Mouse (Mus musculus) CH12.LX (cell line): Measurements from ENCODE around the gene Chst2. TPM values are rescaled to one million over a fixed set of nuclear protein-coding genes. Genes with fewer than 3 reads are reported as not detected.

Experiments
- DNase-seq: peaks from one replicate; pipeline ENCODE4 v3.0.0-alpha.2; 2013; ENCODE audit errors: extremely low read depth
- H3K27ac ChIP-seq: 2 replicates; pipeline ENCODE4 v1.5.1; 2012; ENCODE audit warnings: low read depth, mild to moderate bottlenecking, control low read depth, moderate library complexity; ENCODE audit not compliant: insufficient read depth
- H3K27me3 ChIP-seq: replicated peaks from 2 replicates; pipeline ENCODE3; 2012; ENCODE audit warnings: inconsistent platforms
- H3K36me3 ChIP-seq, 2 experiments: replicated peaks in 1 of 2; 2 replicates each; pipeline versions ENCODE3 to v1.6.1; 2012; ENCODE audit warnings: inconsistent platforms in 1 of 2, low read length in 1 of 2, mild to moderate bottlenecking in 1 of 2, mixed read lengths in 1 of 2, moderate library complexity in 1 of 2; ENCODE audit not compliant: control insufficient read depth in 1 of 2, insufficient read depth in 1 of 2
- H3K4me1 ChIP-seq, 2 experiments: 2 replicates each; pipeline ENCODE4 v1.6.1; 2012; ENCODE audit warnings: inconsistent platforms in 1 of 2, moderate library complexity in 1 of 2; ENCODE audit not compliant: insufficient read depth in 2 of 2, control insufficient read depth in 1 of 2
- H3K4me2 ChIP-seq: 2 replicates; pipeline ENCODE4 v1.6.1; 2012; ENCODE audit warnings: low read depth, mild to moderate bottlenecking, control low read depth; ENCODE audit not compliant: poor library complexity, insufficient read depth, severe bottlenecking
- H3K4me3 ChIP-seq, 3 experiments: fragments of 150-350 bp in 1 of 3; sonication (generic) in 1 of 3; replicated peaks in 1 of 3; 2 replicates each; pipeline versions ENCODE3 to v1.5.1; 2011 to 2012; ENCODE audit warnings: low read depth in 2 of 3, low read length in 2 of 3, mild to moderate bottlenecking in 2 of 3, moderate library complexity in 2 of 3, control low read depth in 1 of 3, improper control_type of control experiment in 1 of 3, inconsistent platforms in 1 of 3, mixed read lengths in 1 of 3; ENCODE audit not compliant: poor library complexity in 1 of 3
- H3K79me2 ChIP-seq: replicated peaks from 2 replicates; pipeline ENCODE4 v1.6.1; 2012; ENCODE audit warnings: mild to moderate bottlenecking, moderate library complexity; ENCODE audit not compliant: control insufficient read depth, poor library complexity, insufficient read depth, severe bottlenecking; ENCODE audit errors: extremely low read depth
- H3K9ac ChIP-seq: 2 replicates; pipeline ENCODE4 v1.6.1; 2012; ENCODE audit warnings: low read depth, mild to moderate bottlenecking, control low read depth, moderate library complexity; ENCODE audit not compliant: insufficient read depth
- H3K9me3 ChIP-seq: replicated peaks from 2 replicates; pipeline ENCODE3; 2012; ENCODE audit warnings: low read length, inconsistent platforms, mixed read lengths
- BHLHE40 ChIP-seq: IDR thresholded peaks from 2 replicates; pipeline ENCODE4 v1.6.1; 2011; ENCODE audit warnings: mild to moderate bottlenecking, low read depth, low read length, improper control_type of control experiment
- CTCF ChIP-seq, 2 experiments: IDR thresholded peaks in 1 of 2; conservative IDR thresholded peaks in 1 of 2; 2 replicates each; pipeline ENCODE4 v1.5.1; 2011 to 2012; ENCODE audit warnings: low read depth in 2 of 2, low read length in 2 of 2, improper control_type of control experiment in 1 of 2, inconsistent platforms in 1 of 2, mild to moderate bottlenecking in 1 of 2, moderate library complexity in 1 of 2
- ELF1 ChIP-seq: IDR thresholded peaks from 2 replicates; pipeline ENCODE4 v1.6.1; 2014; ENCODE audit warnings: low read depth, mild to moderate bottlenecking, inconsistent platforms, low read length, improper control_type of control experiment
- GABPA ChIP-seq: IDR thresholded peaks from 2 replicates; pipeline ENCODE4 v1.6.1; 2012; ENCODE audit warnings: low read depth, low read length, improper control_type of control experiment, inconsistent platforms; ENCODE audit not compliant: insufficient replicate concordance
- IRF4 ChIP-seq: IDR thresholded peaks from 2 replicates; pipeline ENCODE4 v1.6.1; 2014; ENCODE audit warnings: low read depth, mild to moderate bottlenecking, inconsistent platforms, low read length, improper control_type of control experiment
- MAX ChIP-seq: IDR thresholded peaks from 2 replicates; pipeline ENCODE4 v1.6.1; 2011; ENCODE audit warnings: low read length, improper control_type of control experiment
- MAZ ChIP-seq: IDR thresholded peaks from 2 replicates; pipeline ENCODE4 v1.6.1; 2012; ENCODE audit warnings: low read depth, mild to moderate bottlenecking, inconsistent platforms, low read length, improper control_type of control experiment, moderate library complexity
- MXI1 ChIP-seq: IDR thresholded peaks from 2 replicates; pipeline ENCODE4 v1.6.1; 2011; ENCODE audit warnings: mild to moderate bottlenecking, low read depth, low read length, improper control_type of control experiment
- NELFE ChIP-seq: IDR thresholded peaks from 2 replicates; pipeline ENCODE4 v1.6.1; 2011; ENCODE audit warnings: low read depth, low read length, improper control_type of control experiment
- RAD21 ChIP-seq: IDR thresholded peaks from 2 replicates; pipeline ENCODE4 v1.6.1; 2011; ENCODE audit warnings: low read depth, mild to moderate bottlenecking, low read length, improper control_type of control experiment, moderate library complexity
- RCOR1 ChIP-seq: conservative IDR thresholded peaks from 2 replicates; pipeline ENCODE4 v1.6.1; 2012; ENCODE audit warnings: low read depth, mild to moderate bottlenecking, inconsistent platforms, low read length, improper control_type of control experiment
- USF1 ChIP-seq: IDR thresholded peaks from 2 replicates; pipeline ENCODE4 v1.6.1; 2014; ENCODE audit warnings: low read depth, mild to moderate bottlenecking, inconsistent platforms, low read length, improper control_type of control experiment
- ZC3H11A ChIP-seq: IDR thresholded peaks from 2 replicates; pipeline ENCODE4 v1.6.1; 2012; ENCODE audit warnings: low read depth, mild to moderate bottlenecking, inconsistent platforms, low read length, improper control_type of control experiment
- ZKSCAN1 ChIP-seq: IDR thresholded peaks from 2 replicates; pipeline ENCODE4 v1.6.1; 2012; ENCODE audit warnings: low read depth, inconsistent platforms, low read length, improper control_type of control experiment, borderline replicate concordance
- ZMIZ1 ChIP-seq: IDR thresholded peaks from 2 replicates; pipeline ENCODE4 v1.6.1; 2012; ENCODE audit warnings: low read depth, mild to moderate bottlenecking, inconsistent platforms, low read length, improper control_type of control experiment
- dilution Hi-C: fragments of 300-500 bp; cut with MboI; formaldehyde crosslinking; loops from 2 replicates; pipeline ENCODE4 v1.14.3; 2020; ENCODE audit warnings: low sequenced_read_pairs; ENCODE audit not compliant: extremely low pct_unique_long_range_greater_than_20kb, extremely low pct_ligation_motif_present
- in situ Hi-C: fragments of 300-500 bp; cut with MboI; formaldehyde crosslinking; loops from 3 replicates; pipeline ENCODE4 v1.14.3; 2019; ENCODE audit warnings: low sequenced_read_pairs, low pct_ligation_motif_present, low pct_unique_long_range_greater_than_20kb, mixed read lengths
- polyA plus RNA-seq: library from polyadenylated mRNA; unstranded; fragments of >175 nt; gene quantifications from 2 replicates; pipeline ENCODE4 v1.2.1, GENCODE M21; 2012; ENCODE audit warnings: low read depth; ENCODE audit not compliant: insufficient read length
- total RNA-seq, 2 experiments: library from RNA; depleted of rRNA; stranded (reverse); fragments of 300-350 nt in 1 of 2; fragments of >200 nt in 1 of 2; gene quantifications; 2 replicates each; pipeline ENCODE4 v1.2.3; 2012 to 2014

The Chst2 gene
- total and polyA plus RNA-seq, 3 experiments = not detected

DNA sequence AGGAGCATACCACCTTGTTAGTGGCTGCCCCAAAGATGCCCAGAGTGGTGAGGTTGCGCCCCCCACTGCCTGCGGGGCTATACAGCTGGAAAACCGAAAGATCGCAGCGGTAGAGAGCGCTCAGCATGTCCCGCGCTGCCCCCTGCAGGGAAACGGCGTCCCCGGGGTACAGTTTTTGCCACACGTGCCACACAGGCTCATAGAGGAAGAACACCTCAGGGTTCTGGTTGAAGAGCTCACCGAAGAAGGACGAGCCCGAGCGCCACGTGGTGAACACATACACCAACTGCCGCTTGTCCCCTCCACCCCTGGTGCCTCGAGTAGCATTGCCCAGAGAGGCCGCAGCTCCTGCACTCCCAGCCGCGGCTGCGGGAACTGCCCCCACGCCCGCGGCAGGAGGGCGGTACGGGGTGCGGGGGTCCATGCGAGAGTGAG is 994 bp downstream of the Chst2 start:
- Histone ChIP-seq H3K27me3 (no peaks in the 10 kb centered on the region), H3K9ac (no peak overlapping the region), H3K79me2 (no peaks in the 10 kb centered on the region), H3K27ac (no peak overlapping the region), H3K36me3 (no peaks in the 10 kb centered on the region), H3K9me3 (peaks cover 27% of the 10 kb centered on the region), H3K4me1 (no peaks in the 10 kb centered on the region), H3K4me3 (no peak overlapping the region), H3K4me2 (no peak overlapping the region)
- dilution Hi-C loops = no loop called here
- no peak for DNase-seq
- TF ChIP-seq MAZ (no peak), NELFE (no peak), RAD21 (no peak), ELF1 (no peak), ZKSCAN1 (no peak), ZMIZ1 (no peak), ZC3H11A (no peak), RCOR1 (no peak), USF1 (no peak), IRF4 (no peak), BHLHE40 (no peak)
- in situ Hi-C loops = loop anchor here (25.0 kb wide), 1 partner anchor 668 kb away; no protein-coding TSS in a partner anchor

DNA sequence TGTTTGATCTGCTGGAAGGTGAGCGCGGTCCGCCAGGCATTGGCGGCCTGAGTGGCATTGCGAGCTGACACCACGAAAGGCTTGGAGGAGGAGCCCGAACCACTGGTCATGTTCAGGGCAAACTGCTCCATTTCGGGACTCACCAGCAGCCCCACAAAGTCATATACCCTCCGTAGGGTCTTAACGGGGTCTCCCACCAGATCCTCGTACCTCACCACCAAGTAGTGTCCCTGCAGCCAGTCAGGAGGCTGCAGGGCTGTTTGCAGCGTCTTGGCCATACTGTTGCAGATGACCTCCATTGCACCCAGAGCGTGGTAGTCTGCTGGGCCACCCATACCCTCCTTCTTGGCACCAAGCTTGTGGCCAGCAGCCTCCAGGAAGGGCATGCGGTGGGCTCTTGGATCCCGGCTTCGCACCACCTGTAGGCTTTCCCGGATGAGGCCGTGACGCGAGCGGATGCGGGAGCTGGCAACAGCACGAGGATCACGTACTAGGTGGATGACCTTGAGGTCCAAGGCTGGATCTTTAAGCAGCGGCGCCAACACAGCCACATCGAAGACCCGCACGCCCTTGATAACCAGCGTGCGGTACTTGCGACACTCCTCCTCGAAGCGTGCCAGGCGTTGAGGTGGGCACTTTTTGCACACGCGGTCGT is 1.6 kb downstream of the Chst2 start:
- Histone ChIP-seq H3K9me3 (peaks cover 27% of the 10 kb centered on the region), H3K4me3 (no peak overlapping the region), H3K4me2 (no peak overlapping the region), H3K27me3 (no peaks in the 10 kb centered on the region), H3K27ac (no peak overlapping the region), H3K79me2 (no peaks in the 10 kb centered on the region), H3K36me3 (no peaks in the 10 kb centered on the region), H3K9ac (no peak overlapping the region), H3K4me1 (no peaks in the 10 kb centered on the region)
- DNase-seq = no peak
- TF ChIP-seq ZMIZ1 (no peak), GABPA (no peak), MXI1 (no peak), MAX (no peak), BHLHE40 (no peak), CTCF (conservative IDR thresholded peaks at IDR 0.05 in 1 of 2, IDR thresholded peaks at IDR 0.05 in 1 of 2; ENCODE audit: low read depth in 2 of 2, low read length in 2 of 2) (no peak)
- in situ Hi-C loops = loop anchor here (25.0 kb wide), 1 partner anchor 668 kb away; no protein-coding TSS in a partner anchor
- dilution Hi-C loops = no loop called here
